Mouse (Mus musculus) hindbrain, embryonic 13.5 days (tissue): Measurements from ENCODE around the gene Akap6. TPM values are rescaled to one million over a fixed set of nuclear protein-coding genes. Genes with fewer than 3 reads are reported as not detected.

Experiments used
- ATAC-seq: fragments of 200-750 bp; cut with Nextera tagmentation; 2 replicates; pipeline ENCODE4 v1.8.0; 2017; ENCODE audit warnings: moderate TSS enrichment; ENCODE audit not compliant: low FRiP score
- H3K27ac ChIP-seq: fragments of 300-500 bp; sonication (generic); 2 replicates; pipeline ENCODE4 v1.5.1; 2015; ENCODE audit warnings: inconsistent platforms, mild to moderate bottlenecking, moderate library complexity
- H3K27me3 ChIP-seq: fragments of 300-500 bp; sonication (generic); 2 replicates; pipeline ENCODE4 v1.6.1; 2015; ENCODE audit warnings: mild to moderate bottlenecking, inconsistent platforms
- H3K36me3 ChIP-seq: fragments of 300-500 bp; sonication (generic); 2 replicates; pipeline ENCODE4 v1.6.1; 2015; ENCODE audit warnings: mild to moderate bottlenecking, inconsistent platforms
- H3K4me1 ChIP-seq: fragments of 300-500 bp; sonication (generic); replicated peaks from 2 replicates; pipeline ENCODE4 v1.6.1; 2015; ENCODE audit warnings: inconsistent platforms
- H3K4me2 ChIP-seq: fragments of 300-500 bp; sonication (generic); 2 replicates; pipeline ENCODE4 v1.6.1; 2015; ENCODE audit warnings: inconsistent platforms, mild to moderate bottlenecking, moderate library complexity
- H3K4me3 ChIP-seq: fragments of 300-500 bp; sonication (generic); 2 replicates; pipeline ENCODE4 v1.5.1; 2015; ENCODE audit warnings: mild to moderate bottlenecking, inconsistent platforms
- H3K9ac ChIP-seq: fragments of 300-500 bp; sonication (generic); 2 replicates; pipeline ENCODE4 v1.6.1; 2015; ENCODE audit warnings: mild to moderate bottlenecking, inconsistent platforms
- H3K9me3 ChIP-seq: fragments of 300-500 bp; sonication (generic); 2 replicates; pipeline ENCODE4 v1.6.1; 2016; ENCODE audit warnings: inconsistent platforms
- WGBS: fragments of 180-500 bp; shearing (Covaris S2); methylation state at CpG from one replicate; pipeline ENCODE4 v1.1.7; 2015; 5-methylcytosine and 5-hydroxymethylcytosine counted together
- polyA plus RNA-seq: library from polyadenylated mRNA; unstranded; fragments of >200 nt; fragmentation: Nextera tagmentation; extraction: Ambion mirVana; gene quantifications from 2 replicates; pipeline ENCODE4 v1.2.1, GENCODE M21; 2015

Akap6 gene
- polyA plus RNA-seq, 1 experiment from 2014 or later, result 31.3 TPM

DNA sequence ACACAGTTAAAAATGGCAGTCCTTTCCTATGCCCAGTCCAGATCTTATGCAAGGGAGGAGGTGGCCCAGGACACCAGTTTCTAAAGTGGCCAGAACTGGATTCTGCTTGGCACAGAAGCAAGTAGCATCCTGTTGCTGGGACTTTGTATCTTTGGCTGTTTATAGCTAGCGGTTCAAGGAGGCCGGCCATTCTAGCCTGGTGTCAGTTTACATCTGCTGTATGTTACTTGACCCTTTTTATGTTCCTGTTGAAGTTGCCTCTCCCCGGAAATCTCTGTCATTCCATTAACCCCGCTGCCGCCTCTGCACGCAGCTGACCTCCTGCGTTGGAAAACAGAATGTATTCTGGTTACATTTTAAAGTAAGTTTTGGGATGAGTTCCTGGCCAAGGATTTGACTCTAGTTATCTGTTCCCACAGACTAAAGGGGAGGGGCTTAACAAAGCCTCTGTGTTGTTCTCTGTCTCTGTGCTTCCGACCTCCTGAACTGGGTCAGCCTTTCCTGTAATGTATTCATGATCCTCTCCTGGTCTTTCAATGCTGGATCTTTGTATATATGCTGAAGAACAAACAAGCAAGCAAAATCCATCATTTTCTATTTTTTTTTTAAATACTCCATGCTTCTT, 168.9 kb downstream of the Akap6 start:
- peaks cover 3% of the 10 kb centered on the region; the same call in 1 of the 2 replicates for H3K9me3 ChIP-seq
- no peak overlapping the region for H3K4me2 ChIP-seq
- H3K27me3 ChIP-seq, result no peaks in the 10 kb centered on the region
- H3K9ac ChIP-seq, result no peak overlapping the region
- 33% methylated on average over 8 of the region's 8 CpGs for WGBS
- no peak for ATAC-seq
- H3K36me3 ChIP-seq, result peaks cover 5% of the 10 kb centered on the region; the same call in 1 of the 2 replicates
- no peak overlapping the region for H3K4me3 ChIP-seq
- peaks cover 17% of the 10 kb centered on the region for H3K4me1 ChIP-seq
- H3K27ac ChIP-seq, result peak overlapping the region; percentile 30; the same call in 1 of the 2 replicates

DNA sequence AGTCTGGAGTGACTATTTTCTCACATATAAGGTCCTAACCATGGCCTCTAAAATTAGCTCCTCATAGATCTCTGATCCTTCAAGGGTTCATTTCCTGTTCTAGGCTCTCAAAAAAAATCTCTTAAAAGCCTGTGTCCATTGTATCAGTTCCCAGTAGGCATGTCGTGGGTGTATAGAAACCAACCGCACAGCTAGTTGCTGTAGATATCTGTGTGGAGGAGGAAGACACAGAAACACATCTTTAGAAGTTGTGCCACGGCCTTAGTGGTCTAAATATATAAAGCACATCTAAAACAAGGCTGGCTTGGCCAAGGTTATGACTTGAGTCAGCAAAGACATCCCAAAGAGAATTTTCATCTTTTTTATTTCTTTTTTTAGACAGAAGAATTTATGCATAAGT, 172.4 kb downstream of the Akap6 start:
- peaks cover 22% of the 10 kb centered on the region for H3K4me1 ChIP-seq
- no peak overlapping the region for H3K27ac ChIP-seq
- H3K9me3 ChIP-seq, result no peaks in the 10 kb centered on the region
- no peak overlapping the region for H3K4me2 ChIP-seq
- ATAC-seq, result no peak
- H3K9ac ChIP-seq, result no peak overlapping the region
- H3K27me3 ChIP-seq, result no peaks in the 10 kb centered on the region
- no peaks in the 10 kb centered on the region for H3K36me3 ChIP-seq
- 85% methylated on average over 3 of the region's 3 CpGs for WGBS
- H3K4me3 ChIP-seq, result no peak overlapping the region

GRCm38 (mm10) chr12:52874332-52874923, 175.2 kb downstream of the Akap6 start:
- no peak for ATAC-seq
- 85% methylated on average over 9 of the region's 9 CpGs for WGBS

GRCm38 (mm10) chr12:52876065-52876464, 176.9 kb downstream of the Akap6 start:
- Histone ChIP-seq H3K27me3 (no peaks in the 10 kb centered on the region), H3K9me3 (no peaks in the 10 kb centered on the region), H3K4me1 (0 out of 2 replicates have a peak, but pooled peaks cover 10% of the 10 kb centered on the region), H3K4me2 (no peak overlapping the region), H3K4me3 (no peak overlapping the region), H3K27ac (no peak overlapping the region), H3K9ac (no peak overlapping the region), H3K36me3 (peaks cover 7% of the 10 kb centered on the region)
- ATAC-seq, result no peak
- WGBS, result 59% methylated on average over 4 of the region's 4 CpGs

More at GRCm38 (mm10) chr12:52874332-52874923, 175.2 kb downstream of the Akap6 start:
- Histone ChIP-seq H3K4me2 (no peak overlapping the region), H3K9me3 (no peaks in the 10 kb centered on the region), H3K9ac (no peak overlapping the region), H3K4me3 (no peak overlapping the region), H3K36me3 (no peaks in the 10 kb centered on the region), H3K27ac (no peak overlapping the region), H3K4me1 (peaks cover 13% of the 10 kb centered on the region), H3K27me3 (no peaks in the 10 kb centered on the region)

- Histone ChIP-seq H3K9ac (no peak overlapping the region), H3K27ac (no peak overlapping the region), H3K4me1 (0 out of 2 replicates have a peak, but pooled peaks cover 10% of the 10 kb centered on the region), H3K27me3 (no peaks in the 10 kb centered on the region), H3K4me3 (no peak overlapping the region), H3K9me3 (no peaks in the 10 kb centered on the region), H3K4me2 (no peak overlapping the region), H3K36me3 (peaks cover 12% of the 10 kb centered on the region)
- WGBS, result 89% methylated on average over 8 of the region's 8 CpGs
- ATAC-seq, result no peak
Measured at GRCm38 (mm10) chr12:52876978-52877769, 178.0 kb downstream of the Akap6 start.

DNA sequence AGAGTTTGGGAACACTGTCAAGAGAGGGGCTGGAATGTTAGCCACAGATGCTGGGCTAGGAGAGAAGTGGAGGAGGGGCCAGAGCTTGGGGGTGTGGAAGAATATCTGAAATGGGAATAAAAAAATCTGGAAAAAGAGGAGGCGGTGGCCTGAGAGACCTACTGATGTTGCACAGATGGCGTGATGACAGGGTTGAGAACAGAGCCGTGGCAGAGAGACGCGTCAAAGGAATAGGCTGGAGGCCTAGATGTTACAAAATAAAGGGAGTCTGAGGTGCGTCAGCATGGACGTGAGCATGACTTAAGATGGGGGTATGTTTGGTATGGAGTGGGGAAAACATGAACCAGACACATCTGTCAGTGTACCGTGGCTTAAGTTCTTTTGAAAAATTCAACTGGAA, 180.1 kb downstream of the Akap6 start:
- Histone ChIP-seq H3K4me2 (no peak overlapping the region), H3K4me1 (0 out of 2 replicates have a peak, but pooled peaks cover 14% of the 10 kb centered on the region), H3K36me3 (peaks cover 12% of the 10 kb centered on the region), H3K4me3 (no peak overlapping the region), H3K9ac (no peak overlapping the region), H3K27ac (no peak overlapping the region), H3K27me3 (no peaks in the 10 kb centered on the region), H3K9me3 (no peaks in the 10 kb centered on the region)
- WGBS, result 88% methylated on average over 8 of the region's 8 CpGs
- ATAC-seq, result no peak

GRCm38 (mm10) chr12:52892519-52892918, 193.3 kb downstream of the Akap6 start:
- Histone ChIP-seq H3K4me3 (no peak overlapping the region), H3K4me2 (no peak overlapping the region), H3K36me3 (peaks cover 9% of the 10 kb centered on the region), H3K9ac (no peak overlapping the region), H3K4me1 (peaks cover 10% of the 10 kb centered on the region), H3K9me3 (no peaks in the 10 kb centered on the region), H3K27me3 (no peaks in the 10 kb centered on the region), H3K27ac (peak overlapping the region; percentile 23; the same call in 1 of the 2 replicates)
- 84% methylated on average over 7 of the region's 7 CpGs for WGBS
- no peak for ATAC-seq

DNA sequence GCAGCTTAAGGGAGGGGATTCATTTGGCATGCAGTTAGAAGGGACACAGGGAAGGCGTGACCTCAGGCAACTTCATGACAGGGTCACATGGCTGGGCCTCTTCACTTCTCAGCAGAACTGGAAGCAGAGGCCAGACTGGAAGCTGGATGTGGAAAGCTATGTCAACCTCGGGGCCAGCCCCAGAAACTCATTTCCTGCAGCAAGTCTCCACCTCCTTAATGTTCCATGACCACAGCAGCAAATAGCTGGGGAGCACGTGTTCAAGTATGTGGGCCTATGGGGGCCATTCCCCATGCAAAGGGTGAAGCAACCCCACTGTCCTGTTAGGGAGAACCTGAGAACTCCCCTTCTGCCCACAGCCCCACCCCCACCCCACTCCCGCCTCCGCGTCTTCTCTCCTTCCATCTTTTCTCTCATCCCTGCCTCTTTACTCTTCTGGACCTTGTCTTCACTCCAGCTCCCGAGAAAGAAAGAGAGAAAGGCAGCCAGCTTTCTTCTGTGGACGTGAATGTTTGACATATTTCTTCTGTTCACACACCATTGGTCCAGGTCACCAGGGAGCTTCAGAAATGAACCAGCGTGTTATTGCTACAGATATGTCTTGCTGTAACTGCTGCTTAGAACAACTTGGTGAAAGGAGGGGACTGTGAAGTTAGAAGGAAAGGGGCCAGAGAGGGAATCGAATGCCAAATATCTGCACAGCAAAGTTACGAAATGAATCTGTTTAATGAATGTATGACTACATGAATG, 194.6 kb downstream of the Akap6 start:
- Histone ChIP-seq H3K9me3 (no peaks in the 10 kb centered on the region), H3K27ac (no peak overlapping the region), H3K27me3 (no peaks in the 10 kb centered on the region), H3K9ac (no peak overlapping the region), H3K36me3 (no peaks in the 10 kb centered on the region), H3K4me3 (no peak overlapping the region), H3K4me1 (peaks cover 10% of the 10 kb centered on the region), H3K4me2 (no peak overlapping the region)
- 75% methylated on average over 11 of the region's 11 CpGs for whole genome bisulfite sequencing
- ATAC-seq, result no peak

DNA sequence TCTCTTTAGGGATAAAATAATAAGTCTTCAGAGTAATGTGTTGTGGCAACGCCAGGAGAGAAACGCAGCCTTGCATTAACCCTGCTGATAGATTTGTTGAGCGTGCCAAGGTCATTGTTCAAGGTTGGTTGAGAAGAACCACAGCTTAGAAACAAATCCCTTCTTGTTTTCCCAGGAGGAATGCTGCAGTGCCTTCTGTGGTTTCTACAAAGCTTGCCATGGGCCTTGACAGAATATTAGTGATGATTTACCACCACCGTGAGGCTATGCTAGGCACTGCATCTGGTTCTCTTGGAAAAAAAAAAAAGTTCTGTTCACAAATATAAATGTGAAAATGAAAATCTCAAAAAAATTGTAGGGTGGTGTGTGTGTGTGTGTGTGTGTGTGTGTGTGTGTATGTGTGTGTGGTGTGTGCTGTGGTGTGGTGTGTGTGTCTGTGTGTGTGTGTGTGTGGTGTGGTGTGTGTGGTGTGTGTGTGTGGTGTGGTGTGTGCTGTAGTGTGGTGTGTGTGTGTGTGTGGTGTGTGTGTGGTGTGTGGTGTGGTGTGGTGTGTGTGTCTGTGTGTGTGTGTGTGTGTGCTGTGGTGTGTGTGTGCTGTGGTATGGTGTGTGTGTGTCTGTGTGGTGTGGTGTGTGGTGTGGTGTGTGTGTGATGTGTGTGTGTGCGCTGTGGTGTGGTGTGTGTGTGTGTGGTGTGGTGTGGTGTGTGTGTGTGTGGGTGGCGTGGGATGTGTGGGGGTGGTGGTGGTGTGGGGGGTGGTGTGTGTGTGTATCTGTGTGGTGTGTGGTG, 196.7 kb downstream of the Akap6 start:
- Histone ChIP-seq H3K4me3 (no peak overlapping the region), H3K27me3 (no peaks in the 10 kb centered on the region), H3K4me1 (peaks cover 10% of the 10 kb centered on the region), H3K9me3 (no peaks in the 10 kb centered on the region), H3K4me2 (no peak overlapping the region), H3K36me3 (no peaks in the 10 kb centered on the region), H3K27ac (no peak overlapping the region; the same call in 1 of the 2 replicates), H3K9ac (no peak overlapping the region)
- WGBS, result 39% methylated on average over 6 of the region's 6 CpGs
- ATAC-seq, result peak; percentile 69

- Histone ChIP-seq H3K4me3 (no peak overlapping the region), H3K9me3 (no peaks in the 10 kb centered on the region), H3K36me3 (no peaks in the 10 kb centered on the region), H3K27ac (peak overlapping the region; percentile 30; the same call in 1 of the 2 replicates), H3K9ac (no peak overlapping the region), H3K27me3 (no peaks in the 10 kb centered on the region), H3K4me1 (peaks cover 10% of the 10 kb centered on the region), H3K4me2 (no peak overlapping the region)
- WGBS, result 59% methylated on average over 3 of the region's 3 CpGs
- no peak for ATAC-seq
Measured at GRCm38 (mm10) chr12:52896785-52897184, 197.6 kb downstream of the Akap6 start.

DNA sequence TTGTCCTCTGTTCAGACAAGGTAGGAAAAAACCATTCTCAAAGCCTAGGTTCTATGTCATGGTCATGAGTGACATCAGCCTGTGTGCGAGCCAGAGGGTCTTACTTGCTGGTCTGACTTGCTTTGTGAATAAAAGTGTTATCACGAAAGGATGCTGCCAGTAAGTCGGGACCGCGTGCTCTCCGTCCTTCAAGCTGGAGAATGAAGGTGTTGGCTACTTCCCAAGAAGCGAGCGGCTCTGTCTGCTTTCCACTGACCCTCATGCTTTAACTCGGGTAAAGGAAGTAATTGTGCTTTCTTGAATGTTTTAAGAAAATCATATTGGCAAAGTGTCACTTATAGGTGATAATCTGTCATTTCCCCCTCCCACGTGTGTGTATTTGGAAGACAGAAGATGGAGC, 198.9 kb downstream of the Akap6 start:
- H3K9ac ChIP-seq, result no peak overlapping the region
- no peak overlapping the region for H3K4me3 ChIP-seq
- 83% methylated on average over 10 of the region's 10 CpGs for WGBS

More for the DNA sequence above, 198.9 kb downstream of the Akap6 start:
- Histone ChIP-seq H3K4me2 (no peak overlapping the region), H3K27ac (no peak overlapping the region), H3K9me3 (no peaks in the 10 kb centered on the region), H3K27me3 (no peaks in the 10 kb centered on the region), H3K36me3 (no peaks in the 10 kb centered on the region), H3K4me1 (peaks cover 10% of the 10 kb centered on the region)
- ATAC-seq, result no peak
